Mouse (Mus musculus): ENCODE results near the gene Gm11444. TPM values are rescaled to one million over a fixed set of nuclear protein-coding genes. Genes with fewer than 3 reads are reported as not detected.

Gm11444 gene
- polyA plus RNA-seq, 1 experiment, result 8.4 TPM

DNA sequence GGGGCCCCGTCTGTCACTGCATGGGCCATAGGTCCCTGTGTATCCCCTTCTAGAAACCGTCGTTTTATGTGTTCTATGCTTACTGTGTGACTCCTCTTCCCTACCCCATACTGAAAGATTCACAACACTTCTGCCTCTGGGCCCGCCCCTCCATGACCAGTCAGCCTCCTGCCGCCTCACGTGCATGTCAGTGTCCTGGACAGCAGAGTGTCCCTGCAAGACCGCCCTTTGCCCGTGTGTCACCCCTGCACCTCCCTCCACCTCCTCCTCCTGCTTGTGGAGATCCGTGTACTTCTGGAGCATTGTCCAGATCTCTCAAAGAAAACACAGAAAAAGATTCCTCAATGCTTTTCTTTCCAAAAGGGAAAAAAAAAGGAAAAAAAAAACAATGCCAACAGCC is 28.5 kb downstream of the Gm11444 start:
- Histone ChIP-seq H3K36me3 (ENCODE audit: control insufficient read depth, insufficient read depth, low read length) (no peaks in the 10 kb centered on the region), H3K27me3 (ENCODE audit: control insufficient read depth, insufficient read depth, low read length) (no peaks in the 10 kb centered on the region), H3K4me1 (ENCODE audit: control insufficient read depth, insufficient read depth, low read length) (peaks cover 2% of the 10 kb centered on the region), H3K27ac (ENCODE audit: control insufficient read depth, insufficient read depth, low read depth, low read length) (no peak overlapping the region), H3K4me3 (ENCODE audit: control insufficient read depth, low read depth, low read length) (no peak overlapping the region)
- TF ChIP-seq CTCF (IDR thresholded peaks at IDR 0.05; ENCODE audit: control insufficient read depth, insufficient read depth, insufficient replicate concordance, low read depth, low read length) (no peak), POLR2A (IDR thresholded peaks at IDR 0.05; ENCODE audit: control insufficient read depth, low read depth, low read length) (no peak)

DNA sequence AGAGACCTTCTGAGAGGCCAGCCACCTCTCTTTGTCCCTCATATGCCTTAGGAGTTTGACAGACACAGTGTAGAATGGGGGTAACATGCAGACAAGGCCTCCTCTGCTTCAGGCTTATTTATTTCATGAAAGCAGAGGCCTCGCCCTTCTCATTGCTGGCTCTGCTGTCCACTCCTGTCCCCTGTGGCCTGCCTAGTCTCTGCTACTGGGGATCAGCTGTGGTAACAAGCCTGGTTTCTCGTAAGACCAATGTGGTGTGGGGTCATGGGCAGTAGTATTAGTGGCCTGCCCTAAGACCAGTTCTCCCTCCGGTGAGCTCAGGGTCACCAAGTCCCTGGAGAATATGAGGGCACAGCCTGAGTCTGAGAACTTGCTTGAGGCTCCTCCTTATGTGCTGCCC is 29.2 kb downstream of the Gm11444 start:
- Histone ChIP-seq H3K4me1 (ENCODE audit: control insufficient read depth, insufficient read depth, low read length) (peaks cover 2% of the 10 kb centered on the region), H3K27ac (ENCODE audit: control insufficient read depth, insufficient read depth, low read depth, low read length) (no peak overlapping the region), H3K4me3 (ENCODE audit: control insufficient read depth, low read depth, low read length) (no peak overlapping the region), H3K36me3 (ENCODE audit: control insufficient read depth, insufficient read depth, low read length) (no peaks in the 10 kb centered on the region), H3K27me3 (ENCODE audit: control insufficient read depth, insufficient read depth, low read length) (no peaks in the 10 kb centered on the region)
- TF ChIP-seq POLR2A (IDR thresholded peaks at IDR 0.05; ENCODE audit: control insufficient read depth, low read depth, low read length) (no peak), CTCF (IDR thresholded peaks at IDR 0.05; ENCODE audit: control insufficient read depth, insufficient read depth, insufficient replicate concordance, low read depth, low read length) (no peak)

DNA sequence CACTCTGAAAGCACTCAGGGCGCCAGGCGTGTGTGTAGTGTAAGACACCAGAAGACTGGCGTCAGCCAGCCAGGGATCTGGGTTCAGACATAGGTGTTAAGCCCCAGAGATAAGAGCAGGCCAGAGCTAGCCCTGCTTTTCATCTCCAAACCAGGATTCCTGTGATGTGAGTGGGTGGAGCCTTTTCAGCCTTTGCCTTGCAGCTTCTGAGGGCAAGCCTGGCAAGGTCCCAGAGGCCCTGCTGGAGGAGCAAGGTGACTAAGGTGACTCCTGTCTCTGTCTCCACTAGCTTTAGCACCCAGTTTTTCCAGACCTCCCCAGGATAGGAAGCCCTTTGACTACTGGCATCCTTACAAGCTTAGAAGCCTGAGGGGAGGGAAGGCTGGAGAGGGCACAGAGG is 31.7 kb downstream of the Gm11444 start:
- H3K4me3 ChIP-seq (ENCODE audit: control insufficient read depth, low read depth, low read length), result no peak overlapping the region
- no peaks in the 10 kb centered on the region for H3K27me3 ChIP-seq (ENCODE audit: control insufficient read depth, insufficient read depth, low read length)
- TF ChIP-seq POLR2A (IDR thresholded peaks at IDR 0.05; ENCODE audit: control insufficient read depth, low read depth, low read length), result no peak
- TF ChIP-seq CTCF (IDR thresholded peaks at IDR 0.05; ENCODE audit: control insufficient read depth, insufficient read depth, insufficient replicate concordance, low read depth, low read length), result no peak
- no peak overlapping the region for H3K27ac ChIP-seq (ENCODE audit: control insufficient read depth, insufficient read depth, low read depth, low read length)
- H3K36me3 ChIP-seq (ENCODE audit: control insufficient read depth, insufficient read depth, low read length), result no peaks in the 10 kb centered on the region
- no peaks in the 10 kb centered on the region for H3K4me1 ChIP-seq (ENCODE audit: control insufficient read depth, insufficient read depth, low read length)

DNA sequence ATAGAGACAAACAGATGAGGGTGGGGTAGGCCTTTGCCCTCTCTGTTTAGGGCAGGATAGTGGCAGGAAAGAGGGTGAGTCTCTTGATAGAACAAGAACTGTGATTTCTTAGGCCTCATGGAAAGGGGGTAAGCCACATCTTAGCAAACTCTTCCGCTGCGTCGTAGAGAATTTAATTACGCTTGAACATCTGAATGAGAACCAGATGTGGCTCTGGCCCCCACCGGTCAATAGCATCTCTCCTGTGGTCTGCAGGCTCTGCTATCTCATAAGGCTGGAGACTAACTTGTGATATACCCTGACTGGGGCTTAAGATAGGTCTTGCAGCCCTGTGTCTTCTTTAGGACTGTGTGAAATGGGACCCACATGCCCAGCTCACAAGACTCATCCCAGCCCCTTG is 33.7 kb downstream of the Gm11444 start:
- Histone ChIP-seq H3K4me1 (ENCODE audit: control insufficient read depth, insufficient read depth, low read length) (no peaks in the 10 kb centered on the region), H3K36me3 (ENCODE audit: control insufficient read depth, insufficient read depth, low read length) (no peaks in the 10 kb centered on the region), H3K27me3 (ENCODE audit: control insufficient read depth, insufficient read depth, low read length) (no peaks in the 10 kb centered on the region), H3K27ac (ENCODE audit: control insufficient read depth, insufficient read depth, low read depth, low read length) (no peak overlapping the region), H3K4me3 (ENCODE audit: control insufficient read depth, low read depth, low read length) (no peak overlapping the region)
- no peak for TF ChIP-seq POLR2A (IDR thresholded peaks at IDR 0.05; ENCODE audit: control insufficient read depth, low read depth, low read length)
- TF ChIP-seq CTCF (IDR thresholded peaks at IDR 0.05; ENCODE audit: control insufficient read depth, insufficient read depth, insufficient replicate concordance, low read depth, low read length), result no peak

GRCm38 (mm10) chr11:85814678-85815077 is 35.5 kb downstream of the Gm11444 start:
- Histone ChIP-seq H3K27me3 (ENCODE audit: control insufficient read depth, insufficient read depth, low read length) (no peaks in the 10 kb centered on the region), H3K4me3 (ENCODE audit: control insufficient read depth, low read depth, low read length) (no peak overlapping the region), H3K27ac (ENCODE audit: control insufficient read depth, insufficient read depth, low read depth, low read length) (no peak overlapping the region), H3K36me3 (ENCODE audit: control insufficient read depth, insufficient read depth, low read length) (no peaks in the 10 kb centered on the region), H3K4me1 (ENCODE audit: control insufficient read depth, insufficient read depth, low read length) (no peaks in the 10 kb centered on the region)
- TF ChIP-seq POLR2A (IDR thresholded peaks at IDR 0.05; ENCODE audit: control insufficient read depth, low read depth, low read length) (no peak), CTCF (IDR thresholded peaks at IDR 0.05; ENCODE audit: control insufficient read depth, insufficient read depth, insufficient replicate concordance, low read depth, low read length) (no peak)

- no peaks in the 10 kb centered on the region for H3K36me3 ChIP-seq (ENCODE audit: control insufficient read depth, insufficient read depth, low read length)
- H3K27me3 ChIP-seq (ENCODE audit: control insufficient read depth, insufficient read depth, low read length), result no peaks in the 10 kb centered on the region
- no peak overlapping the region for H3K27ac ChIP-seq (ENCODE audit: control insufficient read depth, insufficient read depth, low read depth, low read length)
- no peak for TF ChIP-seq CTCF (IDR thresholded peaks at IDR 0.05; ENCODE audit: control insufficient read depth, insufficient read depth, insufficient replicate concordance, low read depth, low read length)
- no peak for TF ChIP-seq POLR2A (IDR thresholded peaks at IDR 0.05; ENCODE audit: control insufficient read depth, low read depth, low read length)
- no peak overlapping the region for H3K4me3 ChIP-seq (ENCODE audit: control insufficient read depth, low read depth, low read length)
- no peaks in the 10 kb centered on the region for H3K4me1 ChIP-seq (ENCODE audit: control insufficient read depth, insufficient read depth, low read length)
These were observed 37.7 kb downstream of the Gm11444 start for GRCm38 (mm10) chr11:85812201-85812966.

GRCm38 (mm10) chr11:85811676-85812075 is 38.5 kb downstream of the Gm11444 start:
- H3K36me3 ChIP-seq (ENCODE audit: control insufficient read depth, insufficient read depth, low read length), result no peaks in the 10 kb centered on the region
- no peak overlapping the region for H3K4me3 ChIP-seq (ENCODE audit: control insufficient read depth, low read depth, low read length)
- no peaks in the 10 kb centered on the region for H3K4me1 ChIP-seq (ENCODE audit: control insufficient read depth, insufficient read depth, low read length)
- H3K27me3 ChIP-seq (ENCODE audit: control insufficient read depth, insufficient read depth, low read length), result no peaks in the 10 kb centered on the region
- H3K27ac ChIP-seq (ENCODE audit: control insufficient read depth, insufficient read depth, low read depth, low read length), result no peak overlapping the region
- TF ChIP-seq POLR2A (IDR thresholded peaks at IDR 0.05; ENCODE audit: control insufficient read depth, low read depth, low read length) (no peak), CTCF (IDR thresholded peaks at IDR 0.05; ENCODE audit: control insufficient read depth, insufficient read depth, insufficient replicate concordance, low read depth, low read length) (no peak)

Data from testis, adult 2 months (tissue).